Mouse (Mus musculus): ENCODE measurements at regions not wholly inside any gene's neighbourhood (a gene's known extent, or its start where the extent isn't known, plus 50 kb on each side); places are given as distances from the start of the nearest gene placed in this dataset.

DNA sequence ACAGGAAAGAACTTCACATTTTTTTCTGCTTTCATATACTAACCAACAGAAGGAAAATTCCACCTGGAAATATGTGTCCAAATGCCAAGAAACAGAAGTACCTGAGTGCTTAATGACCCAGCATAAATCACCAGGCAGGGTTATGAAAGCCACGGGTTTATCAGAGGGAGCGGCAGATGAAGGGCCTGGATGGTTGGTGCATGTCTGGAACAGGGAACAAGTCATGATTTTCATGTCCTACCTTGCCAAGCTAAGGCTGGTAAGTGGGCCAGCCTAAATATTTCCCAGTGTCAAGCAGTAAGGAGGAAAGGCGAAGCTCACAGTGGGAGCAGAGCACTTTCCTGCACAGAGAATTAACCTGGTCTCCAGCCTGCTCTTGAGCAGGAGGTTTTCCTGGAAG lies 132.3 kb upstream of the Foxq1 start:
- ATAC-seq (no peak), DNase-seq (no peak)
- TF ChIP-seq CTCF (IDR thresholded peaks at IDR 0.05; ENCODE audit: low read depth): no peak
- Histone ChIP-seq H3K27me3 (ENCODE audit: insufficient read depth, low read length) (no peaks in the 10 kb centered on the region), H3K4me3 (ENCODE audit: low read depth, low read length) (no peak overlapping the region), H3K9ac (no peak overlapping the region), H3K9me3 (ENCODE audit: low read length) (no peaks in the 10 kb centered on the region), H3K4me1 (ENCODE audit: insufficient read depth) (no peaks in the 10 kb centered on the region), H3K36me3 (ENCODE audit: insufficient read depth) (no peaks in the 10 kb centered on the region), H3K27ac (ENCODE audit: low read depth, low read length) (no peak overlapping the region), H3K4me2 (ENCODE audit: low read depth) (no peak overlapping the region)
- 92% methylated on average over 3 of the region's 3 CpGs for WGBS

DNA sequence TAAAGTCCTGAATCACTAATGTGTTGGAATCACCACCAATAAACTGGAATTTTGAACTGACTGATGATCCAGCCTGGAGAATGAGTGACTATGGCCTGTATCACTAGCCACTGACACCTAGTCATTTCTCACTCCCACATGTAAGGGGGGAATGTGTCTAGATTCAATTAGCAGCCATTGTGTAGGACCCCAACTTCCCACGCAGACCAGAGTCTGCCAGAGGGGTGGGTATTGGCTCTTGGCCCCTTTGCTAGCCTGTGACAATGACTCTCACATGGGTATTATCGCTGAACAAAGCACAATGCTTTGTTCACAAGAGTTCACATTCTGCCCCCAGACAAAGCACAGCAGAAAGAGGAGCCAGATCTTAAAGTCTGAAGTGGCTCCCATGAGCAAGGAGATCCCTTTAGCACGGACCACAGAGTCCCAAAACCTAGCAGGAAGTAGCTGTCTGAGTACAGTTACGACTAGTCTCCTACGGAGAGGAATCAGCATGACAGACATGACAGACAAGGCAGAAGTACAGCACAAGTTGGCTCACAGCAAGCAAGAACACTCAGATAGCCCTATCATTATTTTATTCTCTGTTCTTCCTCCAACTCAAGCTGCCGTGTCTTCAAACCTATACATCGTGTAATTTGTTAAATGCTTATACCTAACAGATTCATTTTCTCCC lies 130.0 kb upstream of the Foxq1 start:
- ATAC-seq (no peak), DNase-seq (no peak)
- 61% methylated on average over 7 of the region's 7 CpGs for WGBS
- Histone ChIP-seq H3K27me3 (ENCODE audit: insufficient read depth, low read length) (no peaks in the 10 kb centered on the region), H3K9ac (no peak overlapping the region), H3K4me2 (ENCODE audit: low read depth) (no peak overlapping the region), H3K4me3 (ENCODE audit: low read depth, low read length) (no peak overlapping the region), H3K27ac (ENCODE audit: low read depth, low read length) (no peak overlapping the region), H3K36me3 (ENCODE audit: insufficient read depth) (no peaks in the 10 kb centered on the region), H3K9me3 (ENCODE audit: low read length) (no peaks in the 10 kb centered on the region), H3K4me1 (ENCODE audit: insufficient read depth) (no peaks in the 10 kb centered on the region)
- no peak for TF ChIP-seq CTCF (IDR thresholded peaks at IDR 0.05; ENCODE audit: low read depth)

DNA sequence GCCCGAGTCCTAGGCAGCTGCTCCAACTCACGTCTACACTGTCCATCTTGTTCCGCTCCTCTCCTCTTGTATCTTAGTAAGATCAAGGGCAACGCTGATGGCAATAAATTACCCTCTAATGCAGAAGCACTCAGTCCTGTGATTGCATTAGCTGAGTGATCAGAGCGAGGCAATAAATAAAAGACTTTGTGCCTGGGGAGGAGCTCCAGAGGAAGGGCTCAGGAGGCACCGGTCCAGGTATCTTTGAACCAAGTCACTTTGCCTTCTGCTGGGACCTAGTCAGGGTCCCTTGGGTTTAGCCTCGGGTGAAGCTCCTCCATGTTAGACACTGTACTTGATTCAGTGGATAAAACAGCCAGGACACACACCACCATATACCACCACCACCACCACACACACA lies 119.5 kb upstream of the Foxq1 start:
- DNase-seq (no peak), ATAC-seq (no peak)
- no peaks in the 10 kb centered on the region for H3K27me3 ChIP-seq (ENCODE audit: insufficient read depth, low read length)
- no peak overlapping the region for H3K27ac ChIP-seq (ENCODE audit: low read depth, low read length)
- H3K36me3 ChIP-seq (ENCODE audit: insufficient read depth): no peaks in the 10 kb centered on the region
- H3K9me3 ChIP-seq (ENCODE audit: low read length): no peaks in the 10 kb centered on the region
- no peak overlapping the region for H3K9ac ChIP-seq
- WGBS: 93% methylated on average over 7 of the region's 7 CpGs
- H3K4me3 ChIP-seq (ENCODE audit: low read depth, low read length): no peak overlapping the region
- no peaks in the 10 kb centered on the region for H3K4me1 ChIP-seq (ENCODE audit: insufficient read depth)
- no peak overlapping the region for H3K4me2 ChIP-seq (ENCODE audit: low read depth)
- TF ChIP-seq CTCF (IDR thresholded peaks at IDR 0.05; ENCODE audit: low read depth): no peak

DNA sequence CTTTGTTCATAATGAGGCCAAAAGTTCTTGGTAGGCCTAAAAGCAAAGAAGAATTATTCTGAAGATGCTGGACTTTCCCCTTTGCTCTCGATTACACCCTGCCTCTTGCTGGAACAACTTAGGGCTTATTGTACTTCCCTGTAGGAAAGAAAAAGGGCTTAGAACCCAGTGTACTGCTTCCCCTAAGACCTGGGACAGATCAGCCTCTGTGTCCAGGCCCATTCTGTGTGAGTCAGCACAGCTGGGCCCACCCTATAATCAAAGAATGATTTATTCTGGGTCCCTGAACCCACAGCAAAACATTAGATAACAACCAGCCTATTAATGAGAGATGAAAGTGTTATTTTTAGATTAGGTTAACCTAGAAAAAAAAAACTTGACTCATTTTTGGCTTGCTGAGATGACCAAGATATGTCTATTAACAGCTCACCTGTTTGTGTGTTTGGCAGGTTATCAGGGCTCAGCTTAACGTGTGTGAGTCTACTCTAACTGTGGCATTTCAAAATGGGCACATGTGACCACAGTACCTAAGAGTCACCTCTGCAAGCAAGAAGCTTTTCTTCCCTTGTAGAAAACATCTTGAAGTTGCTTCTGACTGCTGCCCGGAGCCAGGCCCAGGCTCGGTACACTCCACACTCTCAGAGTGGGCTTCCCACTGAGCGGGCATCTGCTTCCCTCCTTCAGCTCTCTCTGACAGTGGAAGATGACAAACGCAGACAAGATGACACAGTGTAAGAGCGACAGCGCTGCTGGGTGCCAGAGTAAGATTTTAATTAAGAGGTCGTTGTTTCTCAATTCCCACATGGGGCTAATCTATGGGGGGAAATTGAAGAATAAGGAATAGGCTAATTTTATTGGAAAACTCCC lies 115.9 kb upstream of the Foxq1 start:
- DNase-seq: no peak

DNA sequence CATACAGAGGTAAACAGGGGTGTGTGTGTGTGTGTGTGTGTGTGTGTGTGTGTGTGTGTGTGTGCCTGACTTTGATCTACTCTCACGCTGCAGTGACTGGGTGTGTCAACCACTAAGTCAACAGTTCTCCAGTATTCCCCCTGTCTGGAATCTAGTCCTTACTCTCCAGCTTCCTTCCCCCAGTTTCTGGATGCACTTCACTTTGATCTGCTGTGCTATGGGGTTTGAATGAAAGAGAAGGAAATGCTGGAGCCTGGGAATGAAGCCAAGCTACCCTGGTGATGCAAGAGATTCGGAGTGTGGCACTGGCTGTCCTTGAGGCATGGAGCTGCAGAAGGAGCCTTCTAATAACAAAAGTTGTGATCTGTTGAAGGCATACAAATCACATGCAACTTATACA lies 97.1 kb upstream of the Foxq1 start:
- no peaks in the 10 kb centered on the region for H3K4me1 ChIP-seq (ENCODE audit: insufficient read depth)
- WGBS: 46% methylated on average over 2 of the region's 2 CpGs
- H3K9me3 ChIP-seq (ENCODE audit: low read length): no peaks in the 10 kb centered on the region
- no peak overlapping the region for H3K4me2 ChIP-seq (ENCODE audit: low read depth)
- no peaks in the 10 kb centered on the region for H3K36me3 ChIP-seq (ENCODE audit: insufficient read depth)
- H3K27ac ChIP-seq (ENCODE audit: low read depth, low read length): no peak overlapping the region
- ATAC-seq: no peak
- H3K4me3 ChIP-seq (ENCODE audit: low read depth, low read length): no peak overlapping the region
- H3K27me3 ChIP-seq (ENCODE audit: insufficient read depth, low read length): no peaks in the 10 kb centered on the region
- no peak for DNase-seq
- TF ChIP-seq CTCF (IDR thresholded peaks at IDR 0.05; ENCODE audit: low read depth): no peak
- no peak overlapping the region for H3K9ac ChIP-seq

More for the DNA sequence above, 115.9 kb upstream of the Foxq1 start:
- Histone ChIP-seq H3K27ac (ENCODE audit: low read depth, low read length) (no peak overlapping the region), H3K27me3 (ENCODE audit: insufficient read depth, low read length) (no peaks in the 10 kb centered on the region), H3K9ac (no peak overlapping the region), H3K4me1 (ENCODE audit: insufficient read depth) (no peaks in the 10 kb centered on the region), H3K4me2 (ENCODE audit: low read depth) (no peak overlapping the region), H3K36me3 (ENCODE audit: insufficient read depth) (no peaks in the 10 kb centered on the region), H3K9me3 (ENCODE audit: low read length) (no peaks in the 10 kb centered on the region), H3K4me3 (ENCODE audit: low read depth, low read length) (no peak overlapping the region)
- TF ChIP-seq CTCF (IDR thresholded peaks at IDR 0.05; ENCODE audit: low read depth): no peak
- ATAC-seq: peak; percentile 63; the same call in 1 of the 2 replicates
- 66% methylated on average over 9 of the region's 9 CpGs for WGBS

DNA sequence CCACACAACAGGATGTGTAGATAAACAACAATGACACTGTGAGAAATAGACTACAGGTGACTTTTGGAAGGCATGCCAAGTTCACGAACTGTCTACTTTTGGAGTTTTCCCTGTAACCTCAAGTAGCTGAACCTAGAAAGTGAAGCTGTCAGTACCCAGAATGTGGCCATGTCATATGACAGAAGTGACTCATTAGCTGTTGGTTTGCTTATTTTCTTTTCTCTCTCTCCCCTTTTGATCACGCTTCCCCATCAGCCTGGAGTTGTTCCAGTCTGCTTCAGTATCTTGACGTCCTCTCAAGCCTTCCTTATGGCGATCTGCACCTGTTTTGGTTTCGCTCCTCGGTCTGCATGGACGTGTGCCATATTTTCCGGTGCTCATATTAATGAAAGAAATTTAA lies 90.8 kb upstream of the Foxq1 start:
- no peaks in the 10 kb centered on the region for H3K4me1 ChIP-seq (ENCODE audit: insufficient read depth)
- no peak for DNase-seq
- no peaks in the 10 kb centered on the region for H3K36me3 ChIP-seq (ENCODE audit: insufficient read depth)
- WGBS: 74% methylated on average over 8 of the region's 8 CpGs
- H3K27ac ChIP-seq (ENCODE audit: low read depth, low read length): no peak overlapping the region
- H3K4me2 ChIP-seq (ENCODE audit: low read depth): no peak overlapping the region
- H3K9me3 ChIP-seq (ENCODE audit: low read length): no peaks in the 10 kb centered on the region
- H3K9ac ChIP-seq: no peak overlapping the region
- no peak overlapping the region for H3K4me3 ChIP-seq (ENCODE audit: low read depth, low read length)
- no peaks in the 10 kb centered on the region for H3K27me3 ChIP-seq (ENCODE audit: insufficient read depth, low read length)
- ATAC-seq: no peak
- no peak for TF ChIP-seq CTCF (IDR thresholded peaks at IDR 0.05; ENCODE audit: low read depth)

DNA sequence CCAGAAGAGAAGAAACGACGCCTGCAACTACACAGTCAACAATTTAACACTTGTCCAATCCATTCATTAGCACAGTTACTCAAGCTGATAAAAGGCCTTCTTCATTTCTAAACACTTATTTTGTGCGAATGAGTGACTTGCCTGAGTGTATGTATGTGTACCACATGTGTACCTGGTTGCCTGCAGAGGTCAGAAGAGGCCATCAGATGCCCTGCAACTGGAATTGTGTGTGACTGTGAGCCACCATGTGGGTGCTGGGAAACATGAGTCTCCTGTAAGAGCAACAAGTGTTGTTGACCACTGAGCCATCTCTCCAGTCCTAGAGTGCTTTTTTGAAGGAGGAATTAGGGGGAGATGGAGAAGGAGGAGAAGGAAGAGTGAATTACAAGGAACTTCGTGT lies 90.2 kb upstream of the Foxq1 start:
- TF ChIP-seq CTCF (IDR thresholded peaks at IDR 0.05; ENCODE audit: low read depth): no peak
- no peak overlapping the region for H3K27ac ChIP-seq (ENCODE audit: low read depth, low read length)
- no peak overlapping the region for H3K4me3 ChIP-seq (ENCODE audit: low read depth, low read length)
- H3K4me2 ChIP-seq (ENCODE audit: low read depth): no peak overlapping the region
- WGBS: 71% methylated on average over 4 of the region's 4 CpGs
- no peaks in the 10 kb centered on the region for H3K9me3 ChIP-seq (ENCODE audit: low read length)
- DNase-seq (no peak), ATAC-seq (no peak)
- no peaks in the 10 kb centered on the region for H3K27me3 ChIP-seq (ENCODE audit: insufficient read depth, low read length)
- no peak overlapping the region for H3K9ac ChIP-seq
- no peaks in the 10 kb centered on the region for H3K4me1 ChIP-seq (ENCODE audit: insufficient read depth)
- H3K36me3 ChIP-seq (ENCODE audit: insufficient read depth): no peaks in the 10 kb centered on the region
